Mouse (Mus musculus) liver, postnatal 0 days (tissue): ENCODE results near the gene Retreg3.
"Not testable (repeated sequence)": the region's sequence is repeated elsewhere in the genome, so short reads cannot be mapped to it uniquely, and the experiment has no call there.

ENCODE experiments used
- CTCF ChIP-seq: sonication (generic); IDR thresholded peaks from 2 replicates; pipeline ENCODE4 v1.5.1; 2016; ENCODE audit warnings: antibody characterized with exemption, low read depth
- EP300 ChIP-seq: IDR thresholded peaks from 2 replicates; pipeline ENCODE4 v1.6.1; 2016; ENCODE audit warnings: antibody characterized with exemption, low read depth, mild to moderate bottlenecking

DNA sequence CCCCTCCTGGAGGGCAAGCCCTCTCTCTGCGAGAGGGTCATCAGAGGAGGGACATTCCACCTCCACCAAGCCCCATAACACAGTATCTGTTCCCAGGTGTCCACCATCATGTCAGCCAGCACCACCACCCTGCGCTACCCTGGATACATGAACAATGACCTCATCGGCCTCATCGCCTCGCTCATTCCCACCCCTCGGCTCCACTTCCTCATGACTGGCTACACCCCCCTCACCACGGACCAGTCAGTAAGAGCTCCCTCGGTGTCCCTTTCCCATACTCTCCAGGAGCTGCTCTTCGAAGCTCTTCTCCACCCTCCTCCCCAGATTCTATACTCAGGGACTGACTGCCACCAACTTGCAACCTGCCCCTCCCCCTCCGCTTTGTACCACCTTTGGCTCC lies 40.5 kb upstream of the Retreg3 start:
- not testable (repeated sequence) for TF ChIP-seq EP300, CTCF
